Mouse (Mus musculus): Measurements from ENCODE around the gene Prkcq.
"Not testable (repeated sequence)": the region's sequence is repeated elsewhere in the genome, so short reads cannot be mapped to it uniquely, and the experiment has no call there.

Prkcq gene

DNA sequence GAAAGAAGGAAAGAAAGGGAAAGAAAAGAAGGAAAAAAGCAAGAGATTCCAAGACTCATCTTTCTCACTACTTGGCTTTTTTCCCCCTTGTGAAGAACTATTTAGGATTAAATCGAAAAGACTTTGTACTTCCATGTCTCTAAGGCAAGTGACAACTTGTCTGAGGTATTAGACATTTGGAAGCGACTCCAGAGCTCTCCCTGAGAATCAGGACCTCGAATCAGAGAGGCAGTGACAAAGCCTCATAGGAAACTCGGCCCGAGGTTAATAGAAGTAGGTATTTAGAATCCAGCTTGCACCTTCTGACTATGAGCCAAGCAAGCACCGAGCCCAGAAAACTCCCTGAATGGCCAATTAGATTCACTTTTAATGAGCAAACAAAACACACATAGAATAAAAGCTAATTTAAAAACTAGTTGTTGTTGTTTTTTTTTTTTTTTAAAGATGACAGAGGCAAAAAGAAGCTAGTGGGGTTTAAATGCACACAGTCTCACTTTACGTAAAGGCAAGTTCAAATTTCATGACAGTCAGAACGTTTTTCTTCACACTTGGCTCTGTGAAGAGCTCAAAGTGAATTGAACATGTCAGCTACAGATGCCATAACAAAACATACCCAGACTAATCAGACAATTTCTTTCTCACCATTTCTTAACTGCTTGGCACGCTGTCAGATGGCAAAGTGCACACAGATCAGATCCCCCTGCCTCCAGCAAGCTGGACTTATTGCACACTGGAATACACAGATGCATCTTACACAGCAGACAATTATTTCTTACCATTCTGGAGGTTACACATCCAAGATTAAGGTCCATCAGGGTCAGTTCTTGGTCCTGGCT lies 119.9 kb downstream of the Prkcq start:
- DNase-seq (ENCODE audit: low spot score), result no peak

DNA sequence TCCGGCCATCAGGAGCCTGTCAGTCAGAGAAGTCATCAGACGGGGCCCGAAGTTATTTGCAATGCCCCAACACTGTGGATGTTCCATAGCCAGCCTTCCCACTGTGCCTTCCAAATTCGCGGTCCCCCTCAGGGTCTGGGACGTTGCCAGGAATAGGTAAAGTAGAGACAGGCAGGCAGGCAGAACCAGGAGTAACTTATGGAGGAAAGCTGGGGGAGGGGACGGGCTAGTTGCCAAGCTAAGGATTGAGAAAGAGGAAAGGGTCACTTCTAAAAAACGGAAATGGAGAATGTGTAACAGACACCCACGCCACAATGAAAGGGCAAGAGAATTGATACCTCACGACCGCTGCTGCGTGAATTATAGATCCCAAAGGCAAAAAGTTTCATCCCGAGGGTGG lies 121.2 kb downstream of the Prkcq start:
- DNase-seq (ENCODE audit: low spot score), result no peak

DNA sequence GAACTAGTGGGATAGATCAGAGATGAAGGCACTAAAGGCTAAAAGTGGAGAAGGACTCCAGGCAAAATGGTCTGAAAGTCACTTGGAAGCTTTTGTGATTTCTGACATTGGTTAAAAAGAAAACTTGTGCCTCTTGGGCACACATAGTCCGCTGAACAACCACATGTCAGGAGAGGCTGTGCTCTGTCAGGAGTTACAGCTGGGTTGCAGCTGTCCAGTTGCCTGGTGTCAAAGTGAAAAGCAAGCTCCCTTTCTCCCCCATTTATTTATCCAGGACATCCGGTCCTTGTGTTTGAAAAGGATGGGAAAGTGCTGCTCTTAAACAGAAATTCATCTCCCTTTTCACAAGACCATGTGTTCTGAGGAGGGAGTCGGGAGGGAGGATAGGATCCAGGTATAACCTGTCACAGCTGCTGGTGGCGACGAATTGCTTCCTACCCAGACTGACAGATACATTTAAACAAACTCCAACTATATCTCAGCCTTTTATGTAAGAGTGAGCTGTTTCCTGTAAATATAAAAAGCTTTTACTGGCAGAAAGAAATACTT lies 122.8 kb downstream of the Prkcq start:
- no peak for DNase-seq (ENCODE audit: low spot score)

DNA sequence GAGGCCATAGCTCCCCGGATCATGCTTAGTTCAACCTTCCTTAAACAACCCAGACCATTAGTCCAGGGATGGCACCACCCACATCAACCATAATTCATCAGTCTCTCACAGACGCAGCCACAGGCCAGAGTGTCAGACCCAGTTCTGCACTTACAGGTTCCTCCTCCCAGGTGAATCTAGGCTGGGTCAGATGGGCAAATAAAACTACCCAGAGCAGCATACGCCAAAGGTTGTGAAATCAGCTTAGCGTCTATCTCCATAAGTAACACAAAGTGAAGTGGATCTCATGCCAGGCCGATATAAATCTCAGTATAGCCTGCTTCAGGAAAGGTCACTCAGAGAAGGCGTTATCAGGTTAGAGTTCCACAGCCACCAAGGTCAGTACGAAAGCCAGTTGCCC lies 126.9 kb downstream of the Prkcq start:
- no peak for DNase-seq (ENCODE audit: low spot score)

DNA sequence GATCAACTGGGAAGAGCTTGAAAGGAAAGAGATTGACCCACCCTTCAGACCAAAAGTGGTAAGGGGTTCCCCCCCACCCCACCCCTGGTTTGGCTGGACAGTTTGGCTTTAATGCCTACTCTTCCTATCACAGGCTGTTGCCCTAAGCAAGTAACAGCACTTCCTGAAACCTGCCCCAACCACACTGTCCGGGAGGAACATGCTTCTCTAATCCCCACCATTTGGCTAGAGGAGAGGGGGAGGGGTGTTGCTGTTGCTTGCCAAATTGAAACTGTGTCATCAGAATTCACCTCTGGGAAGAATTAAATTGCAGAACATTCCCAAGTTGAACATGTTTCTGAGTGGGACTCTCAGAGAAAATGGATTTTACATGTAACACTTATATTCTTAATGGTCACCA lies 127.5 kb downstream of the Prkcq start:
- DNase-seq (ENCODE audit: low spot score), result no peak

DNA sequence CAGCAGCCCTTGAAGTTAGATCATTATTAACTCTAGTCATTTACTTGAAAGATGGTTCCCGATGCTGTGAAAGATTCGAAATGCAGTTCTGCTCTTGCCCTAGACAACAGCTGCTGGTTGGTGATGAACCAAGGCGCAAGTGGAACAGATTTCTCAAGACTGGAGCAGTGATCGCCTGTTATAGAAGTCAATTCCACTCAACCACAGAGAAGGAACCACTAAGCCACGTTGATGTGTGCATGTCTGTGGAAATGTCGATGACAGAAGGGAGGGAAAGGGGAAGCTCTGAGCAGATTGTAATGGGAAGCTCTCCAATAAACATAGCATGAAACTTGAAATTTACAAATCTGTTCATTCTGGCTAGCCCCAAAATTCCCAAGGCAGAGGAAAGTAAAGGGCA lies 128.5 kb downstream of the Prkcq start:
- DNase-seq (ENCODE audit: low spot score), result no peak

DNA sequence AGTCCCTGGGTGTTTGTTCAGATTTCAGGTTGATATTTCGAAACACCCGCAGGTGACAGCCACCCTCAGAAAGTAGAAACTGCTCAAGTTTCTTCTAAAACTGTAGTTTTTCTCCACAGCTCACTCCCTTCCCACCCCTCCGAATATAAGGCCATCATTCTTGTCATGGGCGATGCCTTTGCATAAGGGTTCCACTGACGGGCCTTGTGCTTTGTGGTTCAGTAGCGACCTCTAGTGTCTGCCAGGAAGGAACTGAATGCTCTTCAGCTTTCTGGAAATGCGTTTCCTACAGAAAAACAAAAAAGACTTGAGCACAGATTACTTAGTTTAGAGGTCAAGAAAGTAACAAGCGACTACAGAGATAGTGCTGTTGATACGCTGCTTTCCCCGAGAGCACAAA lies 148.3 kb downstream of the Prkcq start:
- DNase-seq (ENCODE audit: low spot score), result no peak

DNA sequence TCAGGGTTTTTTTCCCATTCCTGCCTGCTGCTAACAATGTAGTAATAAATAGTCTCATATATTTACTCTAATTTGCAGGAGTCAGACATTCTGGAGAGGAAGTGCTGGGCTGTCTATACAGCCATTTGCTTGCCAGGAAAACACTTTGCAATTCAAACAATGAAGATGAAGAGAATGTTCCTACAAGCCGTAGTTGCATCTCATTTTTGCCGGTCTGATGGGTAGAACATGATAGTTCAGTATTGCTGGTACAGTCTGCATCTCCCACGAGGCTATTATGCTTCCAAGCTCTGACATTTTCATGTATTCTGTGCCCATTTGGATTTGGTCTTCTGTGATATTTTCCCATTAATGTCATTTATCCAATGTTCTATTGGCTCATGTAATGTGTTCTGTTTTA lies 150.5 kb downstream of the Prkcq start:
- DNase-seq (ENCODE audit: low spot score), result no peak

DNA sequence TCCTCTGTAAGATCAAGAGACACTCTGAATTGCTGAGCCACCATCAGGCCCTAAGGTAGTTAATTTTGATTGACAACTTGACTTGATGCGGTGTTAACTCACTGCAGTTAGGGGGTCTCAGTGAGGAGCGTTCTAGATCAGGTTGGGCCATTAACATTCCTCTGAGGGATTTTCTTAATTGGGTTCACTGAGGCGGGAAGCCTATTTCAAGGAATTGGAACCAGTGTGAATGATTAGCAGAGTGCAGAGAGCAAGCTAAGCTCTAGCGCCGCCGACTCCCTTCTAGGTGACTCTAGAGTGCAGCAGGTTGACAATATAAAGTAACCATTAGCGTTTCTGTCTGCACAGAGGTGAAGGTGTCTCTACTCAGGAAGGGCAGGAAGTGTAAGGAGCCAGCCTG lies 155.4 kb downstream of the Prkcq start:
- no peak for DNase-seq (ENCODE audit: low spot score)

DNA sequence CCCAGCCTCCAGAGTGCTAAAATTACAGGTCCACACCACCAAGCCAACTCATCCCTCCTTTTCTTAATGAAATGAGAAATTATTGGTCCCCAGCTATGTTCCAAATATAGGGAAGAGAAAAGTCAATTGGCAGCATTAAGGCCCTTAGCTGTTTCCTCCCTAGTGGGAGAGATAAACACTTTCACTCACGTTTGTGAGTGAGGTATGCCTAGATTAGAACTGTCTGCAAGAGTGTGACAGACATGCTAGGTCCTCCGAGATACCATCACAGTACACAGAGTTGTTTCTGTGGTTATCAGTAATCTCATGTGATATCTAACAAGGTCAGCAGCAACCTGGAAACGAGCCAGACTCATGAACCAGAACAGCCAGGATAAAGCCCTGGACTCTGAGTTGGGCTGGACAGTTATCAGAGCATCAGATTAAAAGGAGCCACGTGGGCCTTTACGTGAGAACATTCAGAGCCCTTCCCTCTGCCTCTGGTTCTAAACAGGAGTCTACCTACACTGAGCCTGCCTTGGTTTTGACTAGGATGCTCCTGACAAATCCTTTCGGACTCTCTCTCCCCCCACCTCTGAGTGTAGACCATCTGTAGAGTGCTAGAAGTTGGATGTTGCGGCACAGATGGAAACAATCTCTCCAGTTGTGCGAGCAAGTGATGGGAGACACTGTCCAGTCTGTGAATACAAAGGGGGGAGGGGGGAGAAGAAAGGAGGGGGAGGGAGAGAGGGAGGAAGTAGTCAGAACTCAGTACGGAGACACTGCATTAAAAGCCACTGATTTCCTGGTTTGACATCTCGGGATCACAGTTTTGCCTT lies 157.7 kb downstream of the Prkcq start:
- no peak for DNase-seq (ENCODE audit: low spot score)

DNA sequence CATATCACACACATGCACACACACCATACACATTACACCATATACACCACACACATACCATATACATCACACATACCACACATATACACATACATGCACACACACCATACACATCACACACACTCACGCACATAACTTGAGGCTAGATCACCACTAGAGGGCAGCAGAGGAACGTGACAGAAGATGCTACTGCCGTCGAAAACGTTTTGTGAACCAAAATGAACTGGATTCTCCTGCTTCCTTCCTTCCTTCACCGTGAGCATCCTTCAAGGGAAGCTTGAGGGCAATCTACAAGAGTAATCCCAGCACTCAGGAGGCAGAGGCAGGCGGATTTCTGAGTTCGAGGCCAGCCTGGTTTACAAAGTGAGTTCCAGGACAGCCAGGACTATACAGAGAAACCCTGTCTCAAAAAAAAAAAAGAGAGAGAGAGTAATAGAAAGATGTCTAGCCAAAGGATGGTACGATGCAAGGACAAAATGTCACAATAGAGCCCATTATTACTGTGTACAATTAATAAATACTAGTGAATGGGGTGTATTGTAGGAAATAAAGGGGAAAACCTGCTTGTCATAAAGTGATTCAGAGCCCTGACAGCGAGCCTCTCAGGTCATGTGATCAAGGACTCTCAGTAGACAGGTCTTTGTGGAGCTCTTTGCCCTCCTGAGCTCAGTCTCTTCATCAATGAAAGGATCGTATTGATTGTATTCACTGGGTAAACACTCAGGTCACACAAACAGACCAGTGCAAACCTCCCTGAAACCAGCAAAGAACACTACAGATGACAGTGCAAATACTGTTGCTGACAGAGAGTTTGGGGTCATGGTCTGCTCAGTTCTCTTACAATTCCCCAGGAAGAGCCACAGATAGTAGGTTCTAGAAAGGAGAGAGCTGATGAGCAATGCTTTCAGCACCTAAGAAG lies 159.9 kb downstream of the Prkcq start:
- peak; percentile 66 for DNase-seq (ENCODE audit: low spot score)

DNA sequence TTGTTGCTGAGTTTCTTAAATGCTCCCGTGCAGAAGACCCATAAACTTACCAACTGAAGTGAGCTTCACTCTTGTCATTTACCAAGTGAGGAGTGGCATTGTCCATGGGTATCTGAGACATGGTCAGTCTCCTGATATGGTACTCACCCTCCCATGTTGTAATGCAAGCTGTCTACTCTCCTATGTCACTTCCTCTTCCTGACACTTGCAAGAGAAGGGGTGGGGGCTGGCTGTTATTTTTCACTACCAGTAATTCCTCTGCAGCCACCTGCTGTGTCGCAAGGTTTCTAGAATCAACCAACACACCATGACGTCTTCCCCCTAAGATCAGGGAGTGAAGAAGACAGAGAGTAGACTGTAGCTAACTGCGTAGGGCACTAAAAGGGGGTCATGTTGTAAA lies 160.6 kb downstream of the Prkcq start:
- DNase-seq (ENCODE audit: low spot score), result no peak

DNA sequence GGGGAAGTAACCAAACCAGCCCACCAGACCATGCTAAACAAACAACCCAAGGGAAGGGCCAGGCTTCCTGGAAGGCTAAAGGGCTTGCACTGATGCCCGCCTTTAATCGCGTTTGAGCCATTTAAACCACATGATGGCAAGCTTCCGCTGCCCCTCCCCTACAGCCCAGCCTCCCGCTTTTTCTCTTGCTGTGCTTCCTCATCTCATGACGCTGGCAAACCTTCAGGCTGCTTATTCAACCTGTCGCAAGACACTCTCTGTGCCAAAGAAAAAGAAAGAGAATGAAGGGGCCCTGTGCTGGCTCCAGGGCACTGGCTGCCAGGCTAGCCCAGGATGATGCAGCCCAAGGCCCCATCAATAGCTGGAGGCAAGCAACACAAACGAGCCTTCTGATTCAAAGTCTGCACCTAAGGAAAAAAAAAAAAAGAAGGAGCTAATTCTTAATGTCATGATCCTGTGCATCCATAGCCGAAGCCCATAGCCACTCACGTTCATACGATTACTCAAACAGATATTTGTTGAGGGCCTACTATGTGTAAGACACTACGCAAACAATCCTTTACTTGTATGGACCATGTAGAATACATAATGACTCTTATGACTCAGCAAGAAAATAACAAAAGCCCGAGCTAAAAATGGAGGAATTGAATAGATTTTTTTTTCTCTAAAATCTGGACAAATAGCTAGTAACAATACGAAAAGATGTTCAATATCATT lies 161.6 kb downstream of the Prkcq start:
- no peak for DNase-seq (ENCODE audit: low spot score)

DNA sequence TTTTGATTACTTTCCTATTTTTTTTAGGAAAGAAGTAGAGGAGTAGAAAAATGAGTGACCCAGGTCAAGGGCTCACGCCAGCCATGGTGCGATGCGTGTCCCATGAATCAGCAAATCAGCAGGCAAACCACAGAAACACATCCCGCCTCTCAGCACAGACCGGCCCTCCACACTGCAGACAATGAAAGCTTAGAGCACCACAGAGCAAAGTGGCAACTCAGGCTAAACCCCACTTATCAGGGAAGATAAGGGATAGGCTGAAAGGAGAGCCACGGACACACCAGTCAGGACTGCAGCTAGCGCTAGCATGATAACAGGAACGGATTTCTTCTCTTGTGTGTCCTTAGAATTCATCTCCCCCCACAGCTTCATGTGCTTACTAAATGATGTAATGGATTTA lies 164.4 kb downstream of the Prkcq start:
- no peak for DNase-seq (ENCODE audit: low spot score)

DNA sequence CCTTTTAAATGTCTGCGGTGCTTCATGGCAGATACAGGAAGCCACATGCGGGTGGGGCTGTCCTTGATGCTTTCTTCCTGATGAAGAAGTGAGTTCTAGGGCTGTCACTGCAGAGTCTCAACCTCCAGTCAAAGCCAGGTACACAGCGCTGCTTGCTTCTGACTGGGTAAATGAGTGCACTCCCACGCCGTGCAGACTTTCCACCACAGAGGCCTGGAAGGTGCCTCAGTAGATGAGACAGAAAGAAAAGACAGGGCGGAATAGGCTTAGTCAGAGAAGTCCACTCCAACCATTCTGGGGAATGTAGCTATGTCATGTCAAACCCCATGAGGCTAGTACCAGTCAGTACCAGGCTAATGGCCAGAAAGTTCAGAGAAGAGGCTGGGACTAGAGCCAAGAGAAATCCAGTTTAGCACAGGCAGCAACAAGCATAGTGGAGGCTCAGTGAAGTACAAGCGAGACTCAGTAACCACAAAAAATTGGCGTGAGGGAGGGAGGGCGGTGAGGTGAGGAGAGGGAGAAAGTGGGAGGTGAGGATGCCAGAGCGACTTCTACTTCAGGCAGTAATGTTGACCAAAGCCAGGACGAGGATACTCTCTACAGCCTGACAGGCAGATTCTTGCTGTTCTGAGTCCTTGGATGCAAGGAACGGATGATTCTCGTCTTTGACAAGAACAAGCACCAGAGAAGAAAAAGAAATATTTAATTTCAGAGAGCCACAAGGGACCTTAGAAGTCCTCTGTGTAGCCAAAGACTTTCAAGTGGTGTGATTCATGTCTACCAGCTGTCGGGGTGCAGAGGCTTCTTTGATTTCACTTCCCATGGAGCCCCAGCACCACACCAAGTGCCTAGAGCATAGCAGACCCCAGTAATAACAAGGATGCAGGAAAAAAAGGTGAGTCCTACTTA lies 167.3 kb downstream of the Prkcq start:
- DNase-seq (ENCODE audit: low spot score), result peak; percentile 57

DNA sequence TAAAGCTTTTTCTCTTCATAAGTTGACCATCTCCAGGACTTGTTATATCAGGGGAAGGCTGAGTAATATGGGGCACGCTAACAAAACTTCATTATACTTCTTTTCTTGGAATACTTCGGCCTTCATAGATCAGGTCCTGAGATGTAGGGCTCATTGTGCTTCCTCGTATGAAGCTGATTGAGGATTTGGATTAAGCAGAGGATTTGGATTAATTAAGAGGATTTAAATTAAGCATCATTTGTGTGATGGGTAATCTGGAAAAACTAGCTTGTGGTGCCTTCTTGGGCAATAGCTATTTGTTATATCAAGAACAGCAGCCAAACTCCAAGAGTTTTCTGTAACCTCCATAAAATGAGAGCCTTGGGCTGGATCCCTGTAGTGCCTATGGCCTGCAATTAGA lies 172.8 kb downstream of the Prkcq start:
- DNase-seq (ENCODE audit: low spot score), result no peak

DNA sequence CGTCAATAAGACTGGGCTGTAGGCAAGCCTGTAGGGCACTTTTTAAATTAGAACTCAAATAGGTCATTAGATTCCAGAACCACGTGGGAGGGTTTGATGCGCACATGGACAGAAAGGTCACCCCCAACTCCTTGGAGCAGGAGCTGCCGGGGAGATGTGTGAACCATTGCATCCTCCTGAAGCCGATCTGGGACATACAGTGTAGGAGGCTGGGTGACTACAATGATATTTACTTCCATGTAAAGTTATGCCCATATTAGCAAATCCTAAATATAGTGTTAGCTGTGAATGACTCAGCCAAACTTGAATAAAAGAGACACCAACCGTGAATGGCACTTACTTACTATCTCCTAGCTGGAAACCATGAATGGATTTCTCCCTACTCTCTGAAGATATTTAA lies 174.5 kb downstream of the Prkcq start:
- not testable (repeated sequence) for DNase-seq (ENCODE audit: low spot score)

DNA sequence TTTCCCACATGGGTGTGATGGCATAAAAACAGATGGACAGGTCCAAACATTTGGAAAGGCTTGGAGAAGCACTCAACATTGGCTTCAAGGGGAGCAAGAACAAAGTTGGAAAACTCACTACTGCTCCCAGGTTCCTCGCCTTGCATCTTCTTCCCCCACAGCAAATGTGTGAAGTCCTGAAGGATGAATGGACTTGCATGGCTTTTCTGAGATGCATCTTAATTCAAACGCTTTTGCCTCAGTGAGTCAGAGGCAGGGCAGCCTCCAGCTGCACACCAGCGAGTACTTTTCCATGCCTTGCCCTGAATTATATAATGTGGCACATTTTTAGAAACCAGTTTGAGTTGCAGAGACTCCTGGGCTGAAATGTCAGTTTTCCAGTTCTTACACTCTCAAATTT lies 175.9 kb downstream of the Prkcq start:
- peak; percentile 61 for DNase-seq (ENCODE audit: low spot score)

All from left cerebral cortex, adult 11 months (tissue).